Mouse (Mus musculus) thymus, adult 2 months (tissue): ENCODE measurements around the gene Tmed10.

Experiments
- CTCF ChIP-seq: fragments of 200-500 bp; IDR thresholded peaks from 2 replicates; pipeline ENCODE4 v1.5.1; 2012; ENCODE audit warnings: mild to moderate bottlenecking, control low read depth, low read length, moderate library complexity, borderline replicate concordance; ENCODE audit not compliant: control insufficient read depth, poor library complexity, insufficient read depth; ENCODE audit errors: extremely low read depth
- POLR2A ChIP-seq: fragments of 200-500 bp; IDR thresholded peaks from 2 replicates; pipeline ENCODE4 v1.6.1; 2012; ENCODE audit warnings: mild to moderate bottlenecking, low read length, control low read depth, moderate library complexity; ENCODE audit not compliant: control insufficient read depth, poor library complexity, insufficient read depth; ENCODE audit errors: extremely low read depth

DNA sequence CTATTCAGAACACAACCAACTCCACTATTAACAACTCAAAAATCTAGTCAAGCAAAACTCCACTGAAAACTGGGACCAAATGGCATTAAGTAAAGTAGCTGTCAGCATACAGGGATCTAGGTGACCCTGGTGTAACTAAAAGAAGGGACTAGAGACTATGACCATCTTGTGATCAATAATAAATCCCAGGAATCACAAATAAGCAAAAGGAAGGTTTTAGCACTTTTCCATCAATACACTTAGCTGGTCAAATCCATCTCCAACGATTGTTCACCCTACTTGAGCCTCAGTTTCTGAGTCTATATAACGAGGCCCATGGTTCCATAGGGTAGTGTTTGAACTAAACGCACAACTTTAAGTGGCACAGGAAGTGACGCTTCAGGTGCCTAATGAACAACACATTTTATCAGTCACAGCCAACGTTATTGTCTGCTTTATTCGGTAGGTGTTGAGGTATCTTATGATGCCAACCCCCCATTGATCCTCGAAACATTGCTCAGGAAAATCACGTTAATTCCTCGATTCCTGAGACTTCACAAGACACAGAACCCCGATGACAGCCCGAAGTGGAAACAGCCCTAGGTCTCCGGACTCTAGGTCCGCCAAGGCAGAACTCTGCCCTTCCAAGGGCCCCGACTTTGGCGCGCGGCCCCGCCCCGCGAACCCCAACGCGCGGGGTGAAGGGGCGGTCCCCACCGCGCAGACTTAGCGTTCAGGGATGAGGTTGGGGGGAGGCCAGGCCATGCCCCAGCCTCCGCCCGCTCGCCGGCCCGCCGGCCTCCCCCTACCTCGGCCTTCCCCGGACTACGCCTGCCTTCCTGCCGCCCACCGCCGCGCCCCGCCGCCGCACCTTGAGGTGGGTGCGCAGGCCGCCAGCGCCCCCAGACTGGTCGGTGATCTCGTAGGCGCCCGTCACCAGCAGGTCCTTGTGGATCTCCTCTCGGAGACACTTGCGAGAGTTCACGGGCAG, 771 bp downstream of the Tmed10 start:
- TF ChIP-seq POLR2A: peak; percentile 51
- TF ChIP-seq CTCF: no peak; the same call in 1 of the 2 replicates
